Mouse (Mus musculus) heart, embryonic 11.5 days (tissue): ENCODE measurements at regions not wholly inside any gene's neighbourhood (a gene's known extent, or its start where the extent isn't known, plus 50 kb on each side); places are given as distances from the start of the nearest gene placed in this dataset.

Source experiments
- ATAC-seq: fragments of 200-750 bp; cut with Nextera tagmentation; replicated peaks from 2 replicates; pipeline ENCODE4 v1.8.0; 2017; ENCODE audit warnings: moderate library complexity; ENCODE audit not compliant: insufficient number of reproducible peaks, low FRiP score, low TSS enrichment
- H3K27ac ChIP-seq: fragments of 300-500 bp; sonication (generic); 2 replicates; pipeline ENCODE4 v1.5.1; 2014; ENCODE audit warnings: mild to moderate bottlenecking, low read depth, low read length
- H3K27me3 ChIP-seq: fragments of 300-500 bp; sonication (generic); 2 replicates; pipeline ENCODE4 v1.6.1; 2014; ENCODE audit warnings: mild to moderate bottlenecking, low read length, mixed read lengths; ENCODE audit not compliant: control insufficient read depth, insufficient read depth
- H3K36me3 ChIP-seq: fragments of 300-500 bp; sonication (generic); 2 replicates; pipeline ENCODE4 v1.6.1; 2014; ENCODE audit warnings: mild to moderate bottlenecking, low read length, moderate library complexity, mixed read lengths; ENCODE audit not compliant: control insufficient read depth, insufficient read depth
- H3K4me1 ChIP-seq: fragments of 300-500 bp; sonication (generic); 2 replicates; pipeline ENCODE4 v1.6.1; 2014; ENCODE audit warnings: low read length; ENCODE audit not compliant: control insufficient read depth, insufficient read depth
- H3K4me2 ChIP-seq: fragments of 300-500 bp; sonication (generic); 2 replicates; pipeline ENCODE4 v1.6.1; 2014; ENCODE audit warnings: mild to moderate bottlenecking, moderate library complexity
- H3K4me3 ChIP-seq: fragments of 300-500 bp; sonication (generic); 2 replicates; pipeline ENCODE4 v1.5.1; 2014; ENCODE audit warnings: low read depth, low read length
- H3K9ac ChIP-seq: fragments of 300-500 bp; sonication (generic); 2 replicates; pipeline ENCODE4 v1.6.1; 2014; ENCODE audit warnings: mild to moderate bottlenecking, low read depth, low read length, moderate library complexity
- H3K9me3 ChIP-seq: fragments of 300-500 bp; sonication (generic); replicated peaks from 2 replicates; pipeline ENCODE4 v1.6.1; 2016; ENCODE audit warnings: low read length; ENCODE audit not compliant: control insufficient read depth
- WGBS: fragments of 180-500 bp; shearing (Covaris S2); extraction: QIAGEN DNeasy Blood & Tissue Kit; methylation state at CpG from one replicate; pipeline ENCODE4 v1.1.7; 2014; ENCODE audit not compliant: insufficient replicate concordance; 5-methylcytosine and 5-hydroxymethylcytosine counted together

GRCm38 (mm10) chr3:50898179-50898578, 326.1 kb upstream of the Noct start:
- Histone ChIP-seq H3K36me3 (no peaks in the 10 kb centered on the region), H3K9ac (no peak overlapping the region), H3K27ac (no peak overlapping the region), H3K27me3 (no peaks in the 10 kb centered on the region), H3K4me2 (no peak overlapping the region), H3K9me3 (no peaks in the 10 kb centered on the region), H3K4me1 (no peaks in the 10 kb centered on the region), H3K4me3 (no peak overlapping the region)
- no peak for ATAC-seq
- 76% methylated on average over 9 of the region's 9 CpGs for WGBS

- H3K4me2 ChIP-seq = no peak overlapping the region
- H3K27ac ChIP-seq = no peak overlapping the region
- no peaks in the 10 kb centered on the region for H3K4me1 ChIP-seq
- H3K27me3 ChIP-seq = no peaks in the 10 kb centered on the region
- WGBS = 73% methylated on average over 7 of the region's 7 CpGs
- no peak for ATAC-seq
- H3K9ac ChIP-seq = no peak overlapping the region
- no peak overlapping the region for H3K4me3 ChIP-seq
- no peaks in the 10 kb centered on the region for H3K9me3 ChIP-seq
- H3K36me3 ChIP-seq = no peaks in the 10 kb centered on the region
Observed at GRCm38 (mm10) chr3:50899830-50900350, 324.4 kb upstream of the Noct start.

DNA sequence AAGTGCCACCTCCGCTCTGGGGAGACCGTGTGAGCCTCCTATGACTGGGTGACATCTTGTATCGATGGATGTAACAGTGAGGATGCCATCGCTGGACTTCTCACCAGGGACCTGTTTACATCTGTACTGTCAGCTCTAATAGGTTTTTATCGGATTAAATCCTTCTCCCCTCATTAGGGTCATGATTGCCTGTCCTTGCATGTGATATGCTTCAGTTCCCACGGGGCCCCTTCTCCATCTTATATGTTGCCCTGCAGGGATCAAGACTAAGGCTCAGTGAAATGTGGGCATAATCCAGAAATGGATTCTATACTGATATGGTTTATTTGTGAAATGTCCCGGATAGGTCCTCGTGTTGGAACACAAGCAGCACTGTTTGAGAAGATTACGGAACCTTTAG, 323.7 kb upstream of the Noct start:
- Histone ChIP-seq H3K9me3 (no peaks in the 10 kb centered on the region), H3K27me3 (no peaks in the 10 kb centered on the region), H3K9ac (no peak overlapping the region), H3K4me1 (no peaks in the 10 kb centered on the region), H3K27ac (no peak overlapping the region), H3K36me3 (no peaks in the 10 kb centered on the region), H3K4me3 (no peak overlapping the region), H3K4me2 (no peak overlapping the region)
- 84% methylated on average over 9 of the region's 9 CpGs for WGBS
- ATAC-seq = no peak

DNA sequence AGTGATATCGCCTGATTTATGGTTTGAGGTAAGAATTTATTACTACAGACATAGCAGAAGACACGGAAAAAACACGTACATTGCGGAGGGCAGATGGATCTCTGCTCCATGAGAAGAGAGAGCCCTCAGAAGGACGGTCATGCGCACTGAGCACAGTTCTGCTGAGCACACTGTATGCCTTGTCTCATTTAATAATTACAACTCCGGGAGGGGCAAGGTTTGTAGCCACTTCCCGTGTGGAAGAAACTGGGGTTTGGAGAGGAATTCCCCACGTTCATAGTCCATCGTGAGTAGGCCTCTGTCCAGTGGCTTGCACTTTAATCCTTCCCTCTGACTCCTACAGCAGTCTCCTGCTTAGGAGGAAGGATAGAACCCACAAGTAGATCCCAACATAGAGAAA, 322.9 kb upstream of the Noct start:
- WGBS = 89% methylated on average over 10 of the region's 10 CpGs
- Histone ChIP-seq H3K27me3 (no peaks in the 10 kb centered on the region), H3K4me1 (no peaks in the 10 kb centered on the region), H3K36me3 (no peaks in the 10 kb centered on the region), H3K4me2 (no peak overlapping the region), H3K9me3 (no peaks in the 10 kb centered on the region), H3K9ac (no peak overlapping the region), H3K27ac (no peak overlapping the region), H3K4me3 (no peak overlapping the region)
- no peak for ATAC-seq

DNA sequence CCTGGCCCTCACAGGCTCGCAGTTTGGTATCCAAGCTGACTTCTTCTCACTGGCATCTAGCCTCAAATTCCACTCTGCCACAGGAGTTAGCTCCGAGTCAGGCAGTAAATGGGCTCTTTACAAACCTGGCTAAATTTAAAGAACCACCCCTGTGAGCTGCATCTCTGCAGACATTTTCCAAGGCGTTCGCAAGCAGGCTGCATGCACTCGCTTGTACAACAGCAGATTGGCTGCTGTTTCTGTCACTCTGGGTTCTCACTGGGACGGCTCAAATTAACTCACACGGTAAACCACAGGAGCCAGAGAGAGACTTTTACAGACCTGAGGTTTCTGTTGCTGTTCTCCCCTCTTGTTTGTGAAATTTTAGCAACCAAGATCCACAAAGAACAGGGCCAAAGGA, 321.3 kb upstream of the Noct start:
- Histone ChIP-seq H3K36me3 (no peaks in the 10 kb centered on the region), H3K9me3 (no peaks in the 10 kb centered on the region), H3K4me1 (no peaks in the 10 kb centered on the region), H3K4me2 (peak overlapping the region; percentile 14; the same call in 1 of the 2 replicates), H3K9ac (no peak overlapping the region), H3K4me3 (no peak overlapping the region), H3K27me3 (no peaks in the 10 kb centered on the region), H3K27ac (no peak overlapping the region)
- no peak for ATAC-seq
- 49% methylated on average over 7 of the region's 7 CpGs for WGBS

DNA sequence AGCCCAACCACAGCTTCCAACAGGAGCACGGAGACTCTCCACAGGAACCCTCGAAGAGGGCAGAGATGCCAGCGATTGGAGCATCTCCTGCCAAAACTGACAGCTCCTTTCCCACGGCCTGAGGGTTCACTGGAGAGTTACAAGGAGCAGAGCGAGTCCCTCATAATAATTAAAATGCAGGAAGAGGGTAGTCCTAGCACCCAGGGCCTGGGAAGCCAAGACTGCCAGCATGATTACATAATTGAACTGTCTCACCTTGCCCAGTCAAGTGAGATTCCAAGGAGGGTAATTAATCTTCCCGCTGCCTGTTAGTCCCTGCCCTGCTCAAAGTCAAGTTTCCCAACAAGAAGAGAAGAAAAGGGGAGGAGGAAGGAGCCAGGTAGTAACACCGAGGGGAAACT, 319.5 kb upstream of the Noct start:
- ATAC-seq = no peak
- Histone ChIP-seq H3K4me2 (no peak overlapping the region), H3K9me3 (no peaks in the 10 kb centered on the region), H3K4me1 (no peaks in the 10 kb centered on the region), H3K27ac (no peak overlapping the region), H3K27me3 (no peaks in the 10 kb centered on the region), H3K36me3 (no peaks in the 10 kb centered on the region), H3K9ac (no peak overlapping the region), H3K4me3 (no peak overlapping the region)
- WGBS = 21% methylated on average over 7 of the region's 7 CpGs

DNA sequence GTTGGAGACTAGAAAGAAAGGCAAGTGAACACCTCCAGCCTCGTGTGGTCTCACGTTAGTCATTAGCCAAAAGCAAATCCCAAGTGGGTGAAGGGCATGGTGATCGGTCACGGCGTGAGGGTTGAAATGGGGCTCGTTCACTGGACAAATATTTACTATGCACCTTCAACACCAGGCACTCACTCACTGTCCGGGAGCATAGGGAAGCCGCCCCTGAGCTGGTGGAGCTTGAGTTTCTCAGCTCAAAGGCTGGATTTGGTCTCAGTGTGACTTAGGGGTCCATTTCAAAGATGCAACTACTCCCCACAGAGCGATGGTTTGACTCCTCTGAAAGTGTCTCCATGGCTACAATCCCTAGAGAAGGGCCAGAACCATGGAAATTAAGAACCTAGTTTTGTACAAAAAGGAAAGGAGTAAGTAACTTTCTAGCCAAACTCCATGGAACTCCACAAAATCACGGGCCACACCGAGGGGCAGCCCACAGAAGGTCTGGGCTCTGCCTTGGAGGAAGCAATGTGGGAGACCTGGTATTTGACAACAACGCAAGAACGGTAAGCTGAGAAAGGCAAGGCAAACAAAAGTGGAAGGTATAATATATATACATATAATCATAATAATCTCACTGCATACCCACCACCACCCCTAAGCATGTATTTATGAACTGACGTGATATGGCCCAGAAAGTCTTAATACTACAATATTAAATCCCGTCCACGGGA, 318.8 kb upstream of the Noct start:
- H3K4me3 ChIP-seq = peak overlapping the region; percentile 37; the same call in 1 of the 2 replicates
- 20% methylated on average over 16 of the region's 16 CpGs for WGBS
- peak overlapping the region; percentile 65 for H3K4me2 ChIP-seq
- H3K27ac ChIP-seq = no peak overlapping the region
- no peak for ATAC-seq
- no peaks in the 10 kb centered on the region for H3K27me3 ChIP-seq
- H3K36me3 ChIP-seq = no peaks in the 10 kb centered on the region
- no peak overlapping the region for H3K9ac ChIP-seq
- no peaks in the 10 kb centered on the region for H3K4me1 ChIP-seq
- no peaks in the 10 kb centered on the region for H3K9me3 ChIP-seq

- ATAC-seq = peak; percentile 39; the same call in 1 of the 2 replicates
- Histone ChIP-seq H3K4me3 (peak overlapping the region; percentile 37), H3K36me3 (no peaks in the 10 kb centered on the region), H3K27me3 (no peaks in the 10 kb centered on the region), H3K27ac (no peak overlapping the region), H3K4me2 (peak overlapping the region; percentile 65), H3K9me3 (no peaks in the 10 kb centered on the region), H3K4me1 (no peaks in the 10 kb centered on the region), H3K9ac (peak overlapping the region; percentile 56)
- 13% methylated on average over 32 of the region's 32 CpGs for WGBS
Observed at GRCm38 (mm10) chr3:50905993-50906831, 318.0 kb upstream of the Noct start.
